In genomic region chr2:115250019-115250807, GRCm38 (mm10) we compare ENCODE assay signal across 10 mouse cellular contexts.
A peak's percentile ranks its signal among the peaks of the same experiment; 100 is the strongest.
DNase-seq lines count a peak whose midpoint lies in the region; ATAC-seq and TF ChIP-seq lines count a peak whose summit lies in the region.
"Had no signal": no experiment of that assay in that cellular context is flagged by ENCODE, and none has a peak within 500 bp of the region (broad histone marks: within the 10 kb centered on the region; RNA-seq: fewer than 3 reads in every experiment).

No protein-coding gene starts in this region.

- H3K4me2 ChIP-seq in intestine, embryonic 14.5 days (ENCODE audit: low read length), result no peak overlapping the region
- no peak overlapping the region for H3K4me2 ChIP-seq in intestine, postnatal 0 days (replicated peaks; ENCODE audit: low read depth)
- H3K4me2 ChIP-seq in lung, embryonic 16.5 days (ENCODE audit: low read depth, low read length), result no peak overlapping the region
- H3K4me2 ChIP-seq in embryonic facial prominence, embryonic 11.5 days (ENCODE audit: low read depth, low read length), result no peak overlapping the region
- no peak overlapping the region for H3K4me2 ChIP-seq in stomach, embryonic 16.5 days (ENCODE audit: low read depth, low read length)

- H3K4me3 ChIP-seq in intestine, embryonic 14.5 days (ENCODE audit: low read depth, low read length), result no peak overlapping the region
- no peak overlapping the region for H3K4me3 ChIP-seq in intestine, postnatal 0 days (ENCODE audit: low read depth, low read length)
- H3K4me3 ChIP-seq in lung, embryonic 16.5 days (ENCODE audit: low read length), result no peak overlapping the region
- no peak overlapping the region for H3K4me3 ChIP-seq in lung, adult 2 months (replicated peaks; ENCODE audit: extremely low read depth, low read depth, low read length)
- H3K4me3 ChIP-seq in embryonic facial prominence, embryonic 11.5 days (ENCODE audit: low read depth, low read length), result no peak overlapping the region
- no peak overlapping the region for H3K4me3 ChIP-seq in stomach, embryonic 16.5 days (replicated peaks; ENCODE audit: low read length)
- H3K4me3 ChIP-seq: megakaryocyte, embryonic 14.5 days had no signal

- ATAC-seq in intestine, embryonic 14.5 days (replicated peaks; ENCODE audit: low FRiP score, low TSS enrichment, low read depth), result no peak
- no peak for ATAC-seq in intestine, postnatal 0 days
- ATAC-seq in lung, embryonic 16.5 days (ENCODE audit: low read depth), result peak; percentile 89
- ATAC-seq in embryonic facial prominence, embryonic 11.5 days (replicated peaks; ENCODE audit: insufficient number of reproducible peaks, low FRiP score, low TSS enrichment, low read depth), result no peak
- no peak for ATAC-seq in stomach, embryonic 16.5 days (ENCODE audit: insufficient read depth, low FRiP score)

- 0 out of 2 replicates have a peak, but pooled peaks cover 3% of the 10 kb centered on the region for H3K4me1 ChIP-seq in intestine, embryonic 14.5 days (replicated peaks; ENCODE audit: control insufficient read depth, insufficient read depth, low read length)
- H3K4me1 ChIP-seq in intestine, postnatal 0 days (replicated peaks; ENCODE audit: control insufficient read depth, insufficient read depth, low read length), result no peaks in the 10 kb centered on the region
- H3K4me1 ChIP-seq in lung, embryonic 16.5 days (replicated peaks; ENCODE audit: control insufficient read depth, insufficient read depth, low read length), result peaks cover 5% of the 10 kb centered on the region; the same call in 1 of the 2 replicates
- peaks cover 2% of the 10 kb centered on the region; the same call in 1 of the 2 replicates for H3K4me1 ChIP-seq in lung, adult 2 months (ENCODE audit: control insufficient read depth, insufficient read depth, low read length)
- no peaks in the 10 kb centered on the region for H3K4me1 ChIP-seq in embryonic facial prominence, embryonic 11.5 days (ENCODE audit: control insufficient read depth, insufficient read depth, low read length)
- H3K4me1 ChIP-seq in stomach, embryonic 16.5 days (ENCODE audit: control insufficient read depth, insufficient read depth, low read length), result peaks cover 9% of the 10 kb centered on the region; the same call in 1 of the 2 replicates
- H3K4me1 ChIP-seq: megakaryocyte, embryonic 14.5 days had no signal

- peak overlapping the region; percentile 51 for H3K27ac ChIP-seq in intestine, embryonic 14.5 days (ENCODE audit: low read depth)
- H3K27ac ChIP-seq in intestine, postnatal 0 days (ENCODE audit: low read depth, low read length), result no peak overlapping the region
- H3K27ac ChIP-seq in lung, embryonic 16.5 days (ENCODE audit: low read length), result peak overlapping the region; percentile 55
- no peak overlapping the region for H3K27ac ChIP-seq in embryonic facial prominence, embryonic 11.5 days (replicated peaks; ENCODE audit: low read depth, low read length)
- H3K27ac ChIP-seq in stomach, embryonic 16.5 days (ENCODE audit: low read length), result peak overlapping the region; percentile 7; the same call in 1 of the 2 replicates

- no peak for DNase-seq in intestine, embryonic 14.5 days (ENCODE audit: low spot score)
- no peak for DNase-seq in lung, adult 2 months
- DNase-seq in embryonic facial prominence, embryonic 11.5 days (ENCODE audit: low spot score), result peak; percentile 47
- no peak for DNase-seq in gastrocnemius, postnatal 4 days (ENCODE audit: low spot score in 2 of 2)
- DNase-seq in thymus, postnatal 36 days, result no peak
- DNase-seq: thymus, adult 18-20 months had no signal

- no peaks in the 10 kb centered on the region for H3K27me3 ChIP-seq in intestine, embryonic 14.5 days (replicated peaks; ENCODE audit: control insufficient read depth, insufficient read depth, low read length)
- no peaks in the 10 kb centered on the region for H3K27me3 ChIP-seq in intestine, postnatal 0 days (replicated peaks; ENCODE audit: control insufficient read depth, insufficient read depth, low read length)
- no peaks in the 10 kb centered on the region; the same call in 1 of the 2 replicates for H3K27me3 ChIP-seq in lung, embryonic 16.5 days (ENCODE audit: control insufficient read depth, insufficient read depth, low read depth, low read length)
- H3K27me3 ChIP-seq in embryonic facial prominence, embryonic 11.5 days (ENCODE audit: control insufficient read depth, insufficient read depth, low read length), result no peaks in the 10 kb centered on the region
- no peaks in the 10 kb centered on the region for H3K27me3 ChIP-seq in stomach, embryonic 16.5 days (ENCODE audit: control insufficient read depth, insufficient read depth, low read length)
- H3K27me3 ChIP-seq: megakaryocyte, embryonic 14.5 days had no signal

- no peak overlapping the region for H3K9ac ChIP-seq in intestine, embryonic 14.5 days (ENCODE audit: low read length)
- H3K9ac ChIP-seq in intestine, postnatal 0 days (ENCODE audit: low read depth, low read length), result no peak overlapping the region
- H3K9ac ChIP-seq in lung, embryonic 16.5 days (ENCODE audit: low read length), result no peak overlapping the region
- no peak overlapping the region for H3K9ac ChIP-seq in embryonic facial prominence, embryonic 11.5 days (replicated peaks; ENCODE audit: low read length)
- no peak overlapping the region for H3K9ac ChIP-seq in stomach, embryonic 16.5 days (ENCODE audit: low read length)

- no peaks in the 10 kb centered on the region for H3K36me3 ChIP-seq in intestine, embryonic 14.5 days (ENCODE audit: control insufficient read depth, insufficient read depth, low read length)
- H3K36me3 ChIP-seq in intestine, postnatal 0 days (ENCODE audit: control insufficient read depth, insufficient read depth), result no peaks in the 10 kb centered on the region
- no peaks in the 10 kb centered on the region for H3K36me3 ChIP-seq in lung, embryonic 16.5 days (ENCODE audit: control insufficient read depth, insufficient read depth, low read length)
- H3K36me3 ChIP-seq in embryonic facial prominence, embryonic 11.5 days (replicated peaks; ENCODE audit: control insufficient read depth, insufficient read depth, low read depth, low read length), result no peaks in the 10 kb centered on the region
- no peaks in the 10 kb centered on the region for H3K36me3 ChIP-seq in stomach, embryonic 16.5 days (ENCODE audit: control insufficient read depth, insufficient read depth, low read length)

- WGBS in intestine, embryonic 14.5 days, result 49% methylated on average over 5 of the region's 5 CpGs
- WGBS in intestine, postnatal 0 days, result 44% methylated on average over 5 of the region's 5 CpGs
- 33% methylated on average over 5 of the region's 5 CpGs for WGBS in lung, embryonic 16.5 days
- WGBS in lung, adult 2 months, result 43% methylated on average over 5 of the region's 5 CpGs
- WGBS in embryonic facial prominence, embryonic 11.5 days, result 46% methylated on average over 5 of the region's 5 CpGs
- 34% methylated on average over 5 of the region's 5 CpGs for WGBS in stomach, embryonic 16.5 days

- H3K9me3 ChIP-seq in intestine, embryonic 14.5 days (ENCODE audit: control insufficient read depth, low read length), result no peaks in the 10 kb centered on the region
- no peaks in the 10 kb centered on the region for H3K9me3 ChIP-seq in intestine, postnatal 0 days (ENCODE audit: control insufficient read depth)
- H3K9me3 ChIP-seq in lung, embryonic 16.5 days (ENCODE audit: control insufficient read depth, low read length), result no peaks in the 10 kb centered on the region
- no peaks in the 10 kb centered on the region for H3K9me3 ChIP-seq in embryonic facial prominence, embryonic 11.5 days (replicated peaks; ENCODE audit: control insufficient read depth, low read length)
- H3K9me3 ChIP-seq in stomach, embryonic 16.5 days (replicated peaks; ENCODE audit: control insufficient read depth, low read length), result no peaks in the 10 kb centered on the region

- no peak for TF ChIP-seq CTCF in intestine, postnatal 0 days (IDR thresholded peaks at IDR 0.05; ENCODE audit: low read depth)
- TF ChIP-seq CTCF in lung, adult 2 months (IDR thresholded peaks at IDR 0.05; ENCODE audit: insufficient read depth, low read length), result no peak

- no peak for TF ChIP-seq POLR2A in lung, adult 2 months (IDR thresholded peaks at IDR 0.05; ENCODE audit: borderline replicate concordance, extremely low read depth, low read depth, low read length)

Comparison
In these comparisons a context has a peak if more than half of its experiments do, and no peak if none do; other contexts are left out.
1. H3K27ac ChIP-seq: peak in intestine, embryonic 14.5 days (single experiment), lung, embryonic 16.5 days (single experiment) and stomach, embryonic 16.5 days (single experiment); none in intestine, postnatal 0 days (single experiment) and embryonic facial prominence, embryonic 11.5 days (single experiment).